Mouse (Mus musculus) duodenum, adult 2 months (tissue): ENCODE measurements around the gene Mki67. TPM values are rescaled to one million over a fixed set of nuclear protein-coding genes. Genes with fewer than 3 reads are reported as not detected.

Experiments
- polyA plus RNA-seq: library from polyadenylated mRNA; depleted of rRNA; stranded (reverse); fragments of >200 nt; gene quantifications from 2 replicates; pipeline ENCODE4 v1.2.3, GENCODE M21; 2012; ENCODE audit warnings: low replicate concordance; rRNA removed

Gene Mki67
- 0.45 and 0.96 TPM in 2 replicates for polyA plus RNA-seq

GRCm38 (mm10) chr7:135715642-135716444 is at the start of gene Mki67:
Gene Mki67 (minus strand): TSS chr7:135716361.

Other genes with a start within 250 kb of the Mki67 start
- 12.3 and 25.5 TPM in 2 replicates for gene Clrn3, start 187.7 kb downstream of the Mki67 start, polyA plus RNA-seq
- gene Ptpre, start 178.9 kb downstream of the Mki67 start, polyA plus RNA-seq = 3.6 and 7.6 TPM in 2 replicates